Mouse (Mus musculus) neural tube, embryonic 10.5 days (tissue): Measurements from ENCODE around the gene Spag8.

Experiments
- DNase-seq: peaks from one replicate; pipeline ENCODE4 v3.0.0-alpha.2; 2017; ENCODE audit warnings: low spot score; ENCODE audit errors: extremely low spot score

The Spag8 gene

DNA sequence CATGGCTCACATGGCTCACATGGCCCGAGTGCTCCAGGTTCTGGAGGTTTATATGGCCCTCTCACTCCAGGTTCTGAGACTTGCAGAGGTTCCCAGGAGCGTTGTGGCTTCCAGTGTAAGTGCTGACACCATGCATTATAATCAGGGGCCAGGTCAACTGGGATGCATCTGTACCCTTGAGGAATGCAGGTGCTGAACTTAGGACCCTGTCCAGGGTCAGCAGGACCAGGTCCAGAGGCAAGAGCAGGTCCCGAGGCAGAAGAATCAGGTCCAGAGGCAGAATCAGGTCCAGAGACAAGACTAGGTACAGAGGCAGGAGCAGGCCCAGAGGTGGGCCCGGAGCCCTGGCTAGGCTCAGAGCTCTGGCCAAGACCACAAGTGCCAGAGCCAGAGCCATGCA is 668 bp downstream of the Spag8 start:
- no peak for DNase-seq

DNA sequence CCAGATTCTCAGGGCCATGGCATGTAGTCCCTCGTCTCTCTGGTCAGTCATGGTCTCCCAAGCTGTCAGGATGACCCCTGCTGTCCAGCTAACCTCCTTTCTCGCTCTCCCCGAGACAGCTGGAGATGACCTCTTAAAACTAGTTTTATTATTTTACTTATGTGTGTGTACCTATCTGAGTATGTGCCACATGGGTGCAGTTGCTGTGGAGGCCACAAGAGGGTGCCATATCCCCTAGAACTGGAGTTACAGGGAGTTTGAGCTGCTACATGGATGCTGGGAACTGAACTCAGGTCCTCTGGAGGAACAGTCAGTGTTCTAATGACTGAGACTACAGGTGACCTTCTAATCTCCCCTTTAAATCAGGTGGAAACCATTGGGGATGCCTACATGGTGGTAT is 3.6 kb downstream of the Spag8 start:
- no peak for DNase-seq

DNA sequence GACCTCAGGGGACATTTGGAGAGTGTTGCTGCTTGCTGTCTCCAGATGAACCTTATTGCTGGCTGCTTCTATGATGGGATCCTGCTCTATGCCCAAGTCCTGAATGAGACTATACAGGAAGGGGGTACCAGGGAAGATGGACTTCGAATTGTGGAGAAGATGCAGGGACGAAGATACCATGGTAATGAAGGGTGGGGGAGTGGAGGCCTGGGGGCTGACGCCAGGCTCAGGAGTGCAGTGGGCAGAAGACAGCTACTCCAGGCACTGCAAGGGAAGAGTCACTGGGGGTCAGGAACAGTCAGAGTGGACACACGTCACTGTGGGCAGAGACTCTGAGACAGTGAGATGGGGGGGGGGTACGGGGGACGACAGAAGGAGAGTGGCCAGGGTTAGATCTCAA is 12.9 kb downstream of the Spag8 start:
- no peak for DNase-seq

DNA sequence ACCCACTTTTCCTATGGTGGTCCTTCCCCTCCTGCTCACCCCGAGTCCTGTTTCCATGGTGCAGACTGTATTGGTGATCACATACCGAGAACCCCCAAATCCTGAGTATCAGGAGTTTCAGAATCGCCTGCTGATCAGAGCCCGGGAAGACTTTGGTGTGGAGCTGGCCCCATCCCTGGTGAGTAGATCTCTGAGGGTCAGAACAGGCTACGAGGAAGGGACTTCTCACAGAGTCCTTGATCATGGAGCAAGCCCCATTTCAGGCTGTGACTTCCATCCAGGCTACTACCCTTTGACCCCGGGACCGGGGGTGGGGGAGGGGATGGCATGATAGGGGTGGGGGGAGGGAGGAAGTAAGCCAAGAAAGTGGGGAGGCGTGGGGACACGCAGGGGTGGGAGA is 13.3 kb downstream of the Spag8 start:
- DNase-seq, result peak; percentile 8

DNA sequence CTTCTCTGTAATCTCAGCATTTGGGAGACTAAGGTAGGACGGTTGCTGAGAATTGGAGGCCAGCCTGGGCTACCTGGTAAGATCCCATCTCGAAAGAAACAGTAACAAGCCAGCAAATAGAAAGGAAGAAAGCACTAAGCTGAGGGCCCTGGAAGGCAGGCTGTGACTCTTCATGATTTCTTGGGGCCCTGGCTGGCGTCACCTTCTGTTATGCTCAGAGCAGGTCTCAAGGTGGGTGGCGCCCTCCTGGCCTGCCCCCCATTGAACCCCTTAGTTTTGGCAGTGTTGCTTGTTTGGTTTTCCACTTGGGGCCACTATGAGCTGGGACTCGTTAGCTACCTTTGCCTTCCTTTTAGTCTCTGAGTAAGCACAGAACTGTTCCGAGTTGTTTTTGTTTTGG is 16.6 kb downstream of the Spag8 start:
- no peak for DNase-seq

DNA sequence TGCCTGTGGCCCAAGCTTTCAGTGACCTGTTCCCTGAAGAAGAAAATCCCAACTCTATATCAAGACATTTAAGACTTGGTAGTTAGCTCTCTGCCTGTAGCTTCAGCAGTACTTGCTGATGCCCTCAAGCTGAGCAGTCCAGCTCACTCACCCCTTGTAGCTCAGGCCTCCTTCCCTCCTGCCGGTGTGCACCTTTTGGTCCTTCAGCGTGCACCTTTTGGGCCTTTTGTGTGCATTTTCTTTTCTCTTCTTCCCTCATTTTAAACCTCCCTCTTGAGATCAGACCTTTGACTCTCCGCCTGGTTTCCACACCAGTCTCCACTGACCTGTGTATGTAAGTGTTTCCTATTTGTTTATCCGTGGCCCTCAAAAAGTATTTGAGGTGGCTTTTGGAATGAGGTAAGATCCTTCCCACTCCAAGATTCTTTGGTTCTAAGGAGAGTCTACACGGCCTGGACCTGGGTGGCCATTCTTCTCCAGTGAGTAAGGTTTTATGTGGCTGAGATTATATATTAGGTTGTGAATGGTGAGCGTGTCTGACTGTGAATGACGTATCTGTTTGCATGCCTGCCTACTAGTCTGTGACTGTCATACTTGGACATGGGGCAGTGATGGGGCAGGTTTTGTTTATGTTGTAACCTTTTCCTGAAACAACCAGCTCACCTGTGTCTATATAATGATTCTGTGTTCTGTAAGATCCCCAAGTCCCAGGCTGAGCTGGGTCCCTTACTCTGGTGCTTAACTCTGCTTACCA is 18.6 kb downstream of the Spag8 start:
- peak; percentile 11 for DNase-seq

DNA sequence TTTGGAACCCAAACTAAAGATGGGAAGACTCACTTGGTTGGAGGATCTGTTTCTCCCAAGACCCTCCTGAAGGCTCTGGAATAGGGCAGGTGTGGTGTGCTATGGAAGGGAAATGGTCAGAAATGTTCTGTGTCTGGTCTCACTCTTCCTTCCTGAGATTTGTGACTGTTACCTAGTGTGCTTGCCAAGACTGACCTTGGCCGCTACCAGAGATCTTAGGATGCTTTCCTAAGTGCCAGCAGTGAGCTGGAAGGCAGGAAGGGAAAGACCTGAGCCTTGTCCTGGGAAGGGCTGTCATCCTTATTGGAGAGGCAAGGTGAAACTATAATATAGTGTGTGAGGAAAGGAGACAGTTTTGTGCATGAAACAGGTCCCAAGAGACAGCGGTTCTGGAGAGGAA is 19.7 kb downstream of the Spag8 start:
- peak; percentile 11 for DNase-seq

DNA sequence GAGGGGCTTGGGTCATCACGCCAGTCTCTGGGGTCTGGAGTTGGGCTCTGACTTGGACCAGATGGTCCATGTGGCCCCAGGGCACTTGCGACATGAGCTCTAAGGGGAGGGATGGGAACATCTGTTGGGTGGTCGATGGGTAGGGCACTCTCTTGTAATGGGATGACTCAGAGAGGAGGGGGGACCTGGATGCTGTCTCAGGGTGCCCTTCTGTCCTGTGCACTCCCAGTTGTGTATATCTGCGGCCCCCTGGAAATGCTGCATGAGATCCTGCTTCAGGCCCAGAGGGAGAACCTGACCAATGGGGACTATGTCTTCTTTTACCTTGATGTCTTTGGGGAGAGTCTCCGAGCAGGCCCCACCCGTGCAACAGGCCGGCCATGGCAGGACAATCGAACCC is 20.1 kb downstream of the Spag8 start:
- peak; percentile 12 for DNase-seq

DNA sequence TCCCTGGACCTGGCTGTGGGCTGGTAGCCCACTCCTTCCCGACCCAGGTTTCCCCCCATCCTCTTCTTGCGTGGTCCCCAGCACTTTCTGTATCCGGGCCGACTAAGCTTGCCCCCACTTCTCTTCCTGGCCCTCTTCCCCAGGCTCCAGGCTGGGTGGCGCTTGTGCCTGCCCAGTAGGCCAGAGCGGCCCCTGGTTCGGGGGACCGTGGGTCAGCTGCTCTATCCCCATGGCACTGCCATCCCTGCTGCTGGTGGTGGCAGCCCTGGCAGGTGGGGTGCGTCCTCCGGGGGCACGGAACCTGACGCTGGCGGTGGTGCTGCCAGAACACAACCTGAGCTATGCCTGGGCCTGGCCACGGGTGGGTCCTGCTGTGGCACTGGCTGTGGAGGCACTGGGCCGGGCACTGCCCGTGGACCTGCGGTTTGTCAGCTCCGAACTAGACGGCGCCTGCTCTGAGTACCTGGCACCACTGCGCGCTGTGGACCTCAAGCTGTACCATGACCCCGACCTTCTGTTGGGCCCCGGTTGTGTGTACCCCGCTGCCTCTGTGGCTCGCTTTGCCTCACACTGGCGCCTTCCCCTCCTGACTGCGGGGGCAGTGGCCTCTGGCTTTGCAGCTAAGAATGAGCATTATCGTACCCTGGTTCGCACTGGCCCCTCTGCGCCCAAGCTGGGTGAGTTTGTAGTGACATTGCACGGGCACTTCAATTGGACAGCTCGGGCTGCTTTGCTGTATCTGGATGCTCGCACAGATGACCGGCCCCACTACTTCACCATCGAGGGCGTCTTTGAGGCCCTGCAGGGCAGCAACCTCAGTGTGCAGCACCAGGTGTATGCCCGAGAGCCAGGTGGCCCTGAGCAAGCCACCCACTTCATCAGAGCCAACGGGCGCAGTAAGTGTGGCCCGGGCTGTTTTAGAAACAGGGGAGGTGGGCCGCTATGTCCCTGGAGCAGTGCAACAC is 21.2 kb downstream of the Spag8 start:
- no peak for DNase-seq

DNA sequence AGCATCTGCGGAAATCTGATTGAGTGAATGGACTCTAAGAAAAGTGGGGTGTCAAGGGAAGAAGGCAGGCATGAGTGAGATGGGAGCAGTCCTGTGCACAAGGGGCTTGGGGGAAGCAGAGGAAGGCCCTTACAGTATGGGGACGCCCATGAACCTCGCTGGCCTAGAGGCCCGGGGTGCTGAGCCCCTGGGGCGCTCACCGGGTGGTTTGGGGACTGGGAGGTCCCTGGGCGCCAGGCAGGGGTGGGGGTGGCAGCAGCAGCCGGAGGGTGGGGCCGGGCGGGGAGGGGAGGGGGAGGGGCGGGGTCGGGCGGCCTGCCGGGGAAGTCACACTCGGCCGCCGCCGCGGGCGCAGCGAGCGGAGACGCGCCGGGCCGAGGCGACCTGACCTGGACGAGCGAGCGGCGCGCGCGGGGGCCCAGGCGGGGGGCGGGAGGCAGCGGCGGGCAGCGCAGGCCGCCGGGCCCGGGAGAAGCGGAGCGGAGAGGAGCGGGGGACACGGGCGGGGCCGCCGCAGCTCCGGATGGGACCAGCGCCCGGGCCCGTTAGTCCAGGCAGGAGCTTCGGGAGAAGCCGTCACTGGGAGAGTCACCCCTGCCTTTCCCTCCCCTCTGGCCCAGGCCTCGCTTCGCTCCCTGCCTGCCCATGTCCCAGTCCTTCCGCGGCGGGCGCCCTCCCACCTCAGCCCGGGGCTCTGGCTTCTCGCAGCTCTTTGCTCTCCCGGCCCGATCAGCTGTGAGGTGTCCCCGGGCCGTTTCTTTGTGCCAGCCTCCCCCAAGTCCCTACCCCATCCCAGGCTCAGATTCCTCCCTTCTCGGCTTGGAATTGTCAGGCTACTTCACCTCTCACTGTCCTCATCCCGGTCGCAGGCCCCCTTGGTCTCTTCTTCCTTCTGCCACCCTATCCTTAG is 22.1 kb downstream of the Spag8 start, which contains the start of gene Npr2:
TSS of gene Npr2 (plus strand) at position 890 of the 910 bp plus-strand sequence.
- DNase-seq, result peak; percentile 74

DNA sequence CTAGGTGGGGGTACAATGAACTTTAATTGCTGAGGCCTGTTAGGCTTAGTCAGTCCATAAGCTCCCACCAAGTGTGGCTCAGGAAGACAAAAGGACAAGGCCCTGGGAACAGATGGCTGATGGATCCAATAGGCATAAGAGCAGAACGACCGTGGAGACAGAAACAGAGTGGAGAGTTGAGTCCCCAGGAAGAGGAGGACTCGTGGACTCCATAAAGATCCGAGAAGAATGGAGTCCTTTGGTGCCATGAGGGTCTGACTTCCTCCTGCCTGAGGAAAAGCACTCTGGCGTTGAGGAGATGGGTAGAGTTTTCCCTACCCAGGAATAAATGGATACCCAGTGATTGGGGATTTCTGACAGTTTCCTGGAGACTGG is 22.7 kb downstream of the Spag8 start:
- DNase-seq, result peak; percentile 53

DNA sequence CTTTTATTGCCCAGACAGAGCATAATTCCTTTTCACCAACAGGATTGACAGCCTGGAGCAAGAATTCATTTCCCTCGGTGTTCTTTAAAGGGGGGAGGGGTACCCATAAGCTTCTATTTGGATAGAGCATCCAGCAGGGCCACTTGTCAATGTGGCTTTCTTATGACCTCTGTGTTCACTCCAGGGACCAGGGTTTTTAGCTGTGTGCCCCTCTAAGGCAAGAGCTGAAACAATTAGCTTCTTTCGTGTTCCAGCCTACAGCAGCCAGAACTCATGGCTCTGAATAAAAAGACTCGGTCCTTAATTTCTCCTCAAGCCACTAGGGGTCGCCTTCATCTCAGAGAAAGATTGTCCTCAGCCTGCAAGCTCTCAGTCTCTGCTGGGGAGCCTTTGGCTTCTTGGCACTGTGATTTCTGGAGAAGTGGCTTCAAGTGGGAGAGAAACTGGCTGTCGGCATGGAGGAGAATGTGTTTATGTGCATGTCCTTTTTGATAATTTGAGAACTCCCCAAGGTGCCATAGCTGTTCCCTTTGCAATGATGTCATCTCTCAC is 23.3 kb downstream of the Spag8 start:
- peak; percentile 79 for DNase-seq

DNA sequence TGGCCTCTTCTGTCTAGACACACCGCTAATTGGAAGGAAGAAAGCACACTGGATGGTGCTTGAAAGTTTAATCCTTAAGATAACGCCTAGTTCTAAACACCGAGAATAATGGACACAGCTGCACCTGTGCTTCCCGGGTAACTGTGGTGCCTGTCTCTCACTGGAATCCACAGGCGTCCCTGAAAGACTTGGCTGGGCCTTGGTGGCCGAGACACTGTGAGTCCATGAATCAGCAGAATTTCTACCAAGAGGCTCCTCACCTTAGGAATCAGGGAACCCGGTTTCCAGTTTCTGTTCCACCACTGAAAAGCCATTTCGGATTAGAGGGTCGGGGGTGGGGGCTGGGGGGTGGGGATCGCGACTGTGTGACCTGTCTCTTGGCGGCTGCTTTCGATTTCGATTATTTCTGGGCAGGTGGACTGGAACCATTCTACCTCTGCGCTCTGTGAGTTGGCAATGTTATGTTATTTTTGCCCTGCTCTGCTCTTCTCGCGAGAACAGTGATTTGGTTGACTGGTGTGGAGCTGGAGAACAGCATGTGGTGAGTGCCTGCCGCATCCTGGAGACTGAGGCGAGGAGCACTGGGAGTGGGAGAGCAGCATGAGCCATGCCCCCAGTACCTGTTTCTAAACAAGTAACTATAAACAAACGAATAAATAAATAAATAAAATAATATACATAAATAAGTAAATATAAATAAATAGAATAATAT is 24.1 kb downstream of the Spag8 start:
- peak; percentile 19 for DNase-seq

DNA sequence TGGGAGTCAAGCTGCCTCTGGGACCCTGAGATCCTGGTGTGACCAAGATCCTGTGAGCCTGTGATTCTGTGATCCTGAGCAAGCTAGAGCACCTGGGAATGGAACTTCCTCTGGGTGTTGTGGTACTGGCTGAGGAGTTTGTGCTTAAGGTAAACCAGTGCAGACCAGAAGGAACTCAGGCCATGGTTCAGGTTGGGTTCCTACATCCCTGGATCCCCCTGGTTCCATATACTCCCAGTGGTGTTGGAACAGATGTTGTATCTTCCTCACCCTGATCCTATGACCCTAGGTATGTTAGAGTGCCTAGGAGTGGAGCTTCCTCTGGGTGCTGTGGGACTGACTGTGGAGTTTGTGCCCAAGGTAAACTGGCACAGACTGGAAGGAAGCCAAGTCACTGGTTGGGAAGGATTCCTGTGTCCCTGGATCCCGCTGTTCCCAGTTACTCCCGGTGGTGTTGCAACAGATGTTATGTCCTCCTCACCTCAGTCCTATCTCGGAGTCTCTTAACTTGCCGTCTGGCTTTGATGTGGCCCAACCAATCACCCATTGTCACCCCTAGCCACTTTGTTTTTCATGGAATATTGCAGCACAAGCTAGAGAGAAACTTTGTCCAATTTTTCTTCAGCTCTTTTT is 33.1 kb downstream of the Spag8 start:
- DNase-seq, result no peak

DNA sequence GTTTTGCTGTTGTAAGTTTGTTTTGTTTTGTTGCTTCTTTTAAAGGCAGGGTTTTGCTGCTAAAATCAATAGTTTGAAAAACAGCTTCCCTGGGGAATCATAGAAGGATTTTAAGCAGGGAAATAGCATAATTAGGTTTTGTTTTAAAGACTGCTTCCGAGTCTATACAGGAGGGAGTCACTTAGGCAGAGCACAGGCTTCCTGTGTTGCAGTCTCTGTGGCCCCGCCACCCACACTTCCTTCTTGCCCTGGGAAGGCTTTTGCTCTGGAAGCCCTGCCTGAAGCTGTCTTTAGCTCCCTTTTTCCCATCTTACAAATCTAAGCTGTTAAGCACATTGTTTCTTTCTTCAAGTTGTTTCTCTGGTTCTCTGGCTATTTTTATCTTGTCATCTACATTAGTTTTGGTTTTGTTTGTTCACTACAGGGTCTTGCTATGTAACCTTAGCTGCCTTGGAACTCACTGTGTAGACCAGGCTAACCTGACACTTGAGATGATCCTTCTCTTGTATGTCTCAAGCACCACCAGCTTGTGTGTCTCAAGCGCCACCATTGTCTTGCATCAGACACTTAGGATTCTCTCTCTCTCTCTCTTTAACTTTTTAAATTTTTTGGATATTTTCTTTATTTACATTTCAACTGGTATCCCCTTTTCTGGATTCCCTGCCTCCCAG is 40.2 kb downstream of the Spag8 start:
- no peak for DNase-seq

DNA sequence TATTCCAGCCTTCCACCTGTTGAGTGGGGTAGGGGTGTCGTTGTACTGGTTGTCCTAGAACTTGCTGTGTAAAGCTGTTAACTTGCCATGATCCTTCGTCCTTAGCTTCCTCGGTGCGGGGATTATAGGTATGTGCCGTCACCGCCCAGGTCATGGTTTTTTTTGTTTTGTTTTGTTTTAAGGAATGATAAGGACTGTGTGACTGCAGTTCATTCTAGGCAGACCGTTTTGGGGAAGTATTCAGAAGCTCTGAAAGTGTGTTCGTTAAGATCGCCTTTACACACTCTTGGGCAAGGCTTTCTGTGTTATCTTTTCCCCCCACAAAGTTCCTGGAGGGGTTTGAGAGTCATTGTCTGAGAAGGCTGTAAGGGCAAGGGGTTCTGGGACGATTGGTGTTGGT is 40.9 kb downstream of the Spag8 start:
- DNase-seq, result no peak

DNA sequence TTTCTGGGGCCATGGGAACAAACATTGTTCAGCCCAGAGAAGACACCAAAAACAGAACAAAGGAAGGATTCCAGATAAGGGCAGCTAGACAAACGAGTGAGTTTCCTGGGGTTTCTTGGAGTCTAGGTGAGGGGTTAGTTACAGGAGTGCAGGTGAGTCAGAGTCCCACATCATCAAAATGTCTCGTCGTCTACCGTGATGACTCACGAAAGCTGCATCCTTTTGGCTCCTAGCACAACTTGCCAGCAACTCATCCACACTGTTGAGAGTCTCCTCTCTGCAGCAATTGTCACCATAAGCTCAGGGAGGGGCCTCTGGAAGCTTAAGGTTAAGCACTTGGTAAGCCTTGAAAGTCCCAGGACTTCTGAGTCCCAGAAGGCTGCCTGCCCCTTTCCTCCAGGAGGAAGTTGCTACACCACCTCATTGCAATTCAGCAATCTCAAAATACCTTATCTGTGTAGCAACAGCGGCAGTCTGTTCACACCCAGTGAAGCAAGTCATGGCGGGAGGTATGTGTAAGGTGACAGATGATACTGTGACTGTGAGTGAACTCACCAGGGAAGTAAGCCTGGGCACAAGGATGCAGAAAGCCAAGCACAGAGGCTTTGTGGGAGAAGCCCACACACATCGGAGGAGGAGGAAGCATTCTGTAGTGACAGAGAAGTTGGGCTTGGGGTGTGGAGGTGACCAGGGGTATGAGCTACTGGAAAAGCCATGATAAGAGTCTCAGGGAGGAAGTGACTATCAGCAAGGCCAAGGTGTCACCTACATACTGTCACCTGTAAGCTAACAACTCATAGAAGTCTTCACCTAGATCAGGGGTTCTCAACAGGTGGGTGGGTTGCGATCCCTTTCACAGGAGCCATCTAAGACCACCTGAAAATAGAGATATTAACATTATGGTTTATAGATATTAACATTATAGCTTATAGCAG is 48.4 kb downstream of the Spag8 start:
- DNase-seq, result no peak

DNA sequence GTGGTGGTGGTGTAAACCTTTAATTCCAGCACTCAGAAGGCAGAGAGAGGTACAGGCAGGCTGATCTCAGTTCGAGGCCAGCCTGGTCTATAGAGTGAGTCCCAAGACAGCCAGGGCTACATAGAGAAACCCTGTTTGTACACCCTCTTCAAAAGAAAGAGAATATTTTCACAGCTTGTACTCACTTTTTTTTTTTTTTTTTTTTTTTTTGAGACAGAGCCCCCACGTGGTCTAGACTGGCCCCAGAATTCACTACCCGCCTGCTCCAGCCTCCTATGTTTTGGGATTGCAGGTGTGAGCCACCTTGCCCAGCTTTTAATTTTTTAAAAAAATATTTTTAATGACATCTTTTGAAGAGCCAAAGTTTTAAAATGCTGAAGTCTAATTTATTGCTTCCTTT is 49.3 kb downstream of the Spag8 start:
- no peak for DNase-seq
